Mouse (Mus musculus) ES-E14 (cell line): Measurements from ENCODE around the gene Sf3b3. TPM values are rescaled to one million over a fixed set of nuclear protein-coding genes. Genes with fewer than 3 reads are reported as not detected.

Experiments used
- DNase-seq: peaks from one replicate; pipeline ENCODE4 v3.0.0-alpha.2; 2013; ENCODE audit warnings: low read depth, low spot score
- H3K27ac ChIP-seq: 2 replicates; pipeline ENCODE4 v1.5.1; 2012; ENCODE audit warnings: low read depth, mild to moderate bottlenecking, low read length, moderate library complexity, mixed read lengths; ENCODE audit not compliant: poor library complexity, insufficient read depth, severe bottlenecking
- H3K36me3 ChIP-seq: 2 replicates; pipeline ENCODE4 v1.6.1; 2012; ENCODE audit warnings: mild to moderate bottlenecking, low read length, moderate library complexity, mixed read lengths; ENCODE audit not compliant: control insufficient read depth, poor library complexity, insufficient read depth, severe bottlenecking
- H3K4me1 ChIP-seq, 2 experiments: fragments of 150-350 bp in 1 of 2; sonication (generic) in 1 of 2; 2 replicates each; pipeline ENCODE4 v1.6.1; 2012; ENCODE audit warnings: low read length in 2 of 2, mild to moderate bottlenecking in 1 of 2, mixed read lengths in 1 of 2; ENCODE audit not compliant: control insufficient read depth in 2 of 2, insufficient read depth in 2 of 2, poor library complexity in 1 of 2
- H3K4me3 ChIP-seq, 2 experiments: fragments of 150-350 bp in 1 of 2; sonication (generic) in 1 of 2; 2 replicates each; pipeline ENCODE4 v1.5.1; 2012; ENCODE audit warnings: low read length in 2 of 2, low read depth in 1 of 2, mild to moderate bottlenecking in 1 of 2, mixed read lengths in 1 of 2; ENCODE audit not compliant: insufficient read depth in 1 of 2, poor library complexity in 1 of 2, severe bottlenecking in 1 of 2
- H3K9ac ChIP-seq: 2 replicates; pipeline ENCODE4 v1.6.1; 2012; ENCODE audit warnings: low read depth, mild to moderate bottlenecking, low read length, mixed read lengths; ENCODE audit not compliant: poor library complexity, insufficient read depth, severe bottlenecking
- H3K9me3 ChIP-seq: fragments of 150-350 bp; sonication (generic); 2 replicates; pipeline ENCODE4 v1.6.1; 2012; ENCODE audit warnings: low read depth, mild to moderate bottlenecking, low read length; ENCODE audit not compliant: control insufficient read depth, insufficient read depth
- CHD2 ChIP-seq: IDR thresholded peaks from 2 replicates; pipeline ENCODE4 v1.6.1; 2014; ENCODE audit warnings: mild to moderate bottlenecking, low read depth, low read length, inconsistent platforms
- HCFC1 ChIP-seq: IDR thresholded peaks from 2 replicates; pipeline ENCODE4 v1.6.1; 2012; ENCODE audit warnings: low read length, inconsistent platforms, borderline replicate concordance; ENCODE audit not compliant: insufficient read depth
- MAFK ChIP-seq: IDR thresholded peaks from 2 replicates; pipeline ENCODE4 v1.6.1; 2014; ENCODE audit warnings: mild to moderate bottlenecking, low read depth, low read length, inconsistent platforms; ENCODE audit not compliant: insufficient read depth
- ZC3H11A ChIP-seq: IDR thresholded peaks from 2 replicates; pipeline ENCODE4 v1.6.1; 2012; ENCODE audit warnings: low read depth, mild to moderate bottlenecking, inconsistent platforms, low read length, borderline replicate concordance
- ZNF384 ChIP-seq: IDR thresholded peaks from 2 replicates; pipeline ENCODE4 v1.6.1; 2012; ENCODE audit warnings: low read depth, low read length, inconsistent platforms
- in situ Hi-C, 2 experiments: fragments of 600-800 bp; cut with MboI; formaldehyde crosslinking; loops; one replicate each; pipeline ENCODE4 v1.15.1; 2025; ENCODE audit warnings: low sequenced_read_pairs in 2 of 2, inconsistent platforms in 1 of 2; ENCODE audit not compliant: unreplicated experiment in 2 of 2
- total RNA-seq: library from RNA; depleted of rRNA; stranded (reverse); fragments of 300-350 nt; gene quantifications from 2 replicates; pipeline ENCODE4 v1.2.3, GENCODE M21; 2012

Sf3b3 gene
- total RNA-seq, 1 experiment, result 210 TPM

- Histone ChIP-seq H3K4me1 (peaks cover 0 to 9% of the 10 kb centered on the region in 2 experiments; a peak in 2 of 4 replicates), H3K4me3 (no peak overlapping the region), H3K27ac (no peak overlapping the region; the same call in 1 of the 2 replicates), H3K9me3 (no peaks in the 10 kb centered on the region), H3K9ac (no peak overlapping the region), H3K36me3 (peaks cover 60% of the 10 kb centered on the region)
- TF ChIP-seq CHD2, result no peak
- TF ChIP-seq HCFC1, result no peak
- TF ChIP-seq ZNF384, result no peak
- no peak for TF ChIP-seq MAFK
- TF ChIP-seq ZC3H11A, result no peak
- no peak for DNase-seq
- in situ Hi-C loops, result loop anchor here in 1 of 2 experiments (10.0 kb wide), 1 partner anchor 474 kb away; no protein-coding TSS in a partner anchor
Measured at GRCm38 (mm10) chr8:110811116-110811515, 35.5 kb downstream of the Sf3b3 start.

GRCm38 (mm10) chr8:110810481-110811065, 36.0 kb downstream of the Sf3b3 start:
- Histone ChIP-seq H3K36me3 (peaks cover 55% of the 10 kb centered on the region), H3K9ac (no peak overlapping the region), H3K4me3 (no peak overlapping the region), H3K9me3 (no peaks in the 10 kb centered on the region), H3K4me1 (peaks cover 0 to 11% of the 10 kb centered on the region in 2 experiments; a peak in 2 of 4 replicates), H3K27ac (no peak overlapping the region)
- DNase-seq, result no peak
- in situ Hi-C loops, result loop anchor here in 1 of 2 experiments (10.0 kb wide), 1 partner anchor 474 kb away; no protein-coding TSS in a partner anchor
- TF ChIP-seq CHD2, result no peak
- no peak for TF ChIP-seq ZNF384
- TF ChIP-seq HCFC1, result no peak
- no peak for TF ChIP-seq MAFK
- no peak for TF ChIP-seq ZC3H11A

DNA sequence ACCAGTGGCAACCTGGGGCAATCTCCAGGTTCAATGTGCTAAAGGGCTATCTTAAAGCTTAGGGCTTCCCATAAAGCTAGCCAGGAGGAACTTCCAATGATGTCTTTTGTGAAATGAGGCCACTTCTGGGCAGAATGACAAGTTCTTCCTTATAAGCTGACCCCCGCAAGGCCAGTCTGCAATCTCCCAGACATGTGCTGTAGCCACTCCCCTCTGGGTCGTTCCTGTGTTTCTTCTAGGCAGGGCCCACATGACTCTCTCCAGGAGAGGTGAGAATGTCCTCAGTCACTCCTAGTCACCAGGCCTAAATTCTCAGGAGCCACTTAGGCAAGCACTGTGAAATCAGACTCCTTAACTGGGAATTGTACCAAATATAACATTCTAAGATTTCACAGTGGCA, 36.8 kb downstream of the Sf3b3 start:
- Histone ChIP-seq H3K4me1 (peaks cover 0 to 12% of the 10 kb centered on the region in 2 experiments; a peak in 2 of 4 replicates), H3K4me3 (no peak overlapping the region), H3K9me3 (no peaks in the 10 kb centered on the region), H3K36me3 (peaks cover 48% of the 10 kb centered on the region), H3K27ac (no peak overlapping the region), H3K9ac (no peak overlapping the region)
- DNase-seq, result no peak
- in situ Hi-C loops, result loop anchor here in 1 of 2 experiments (10.0 kb wide), 1 partner anchor 475 kb away; no protein-coding TSS in a partner anchor
- no peak for TF ChIP-seq ZNF384
- TF ChIP-seq ZC3H11A, result no peak
- no peak for TF ChIP-seq HCFC1
- no peak for TF ChIP-seq MAFK
- TF ChIP-seq CHD2, result no peak

DNA sequence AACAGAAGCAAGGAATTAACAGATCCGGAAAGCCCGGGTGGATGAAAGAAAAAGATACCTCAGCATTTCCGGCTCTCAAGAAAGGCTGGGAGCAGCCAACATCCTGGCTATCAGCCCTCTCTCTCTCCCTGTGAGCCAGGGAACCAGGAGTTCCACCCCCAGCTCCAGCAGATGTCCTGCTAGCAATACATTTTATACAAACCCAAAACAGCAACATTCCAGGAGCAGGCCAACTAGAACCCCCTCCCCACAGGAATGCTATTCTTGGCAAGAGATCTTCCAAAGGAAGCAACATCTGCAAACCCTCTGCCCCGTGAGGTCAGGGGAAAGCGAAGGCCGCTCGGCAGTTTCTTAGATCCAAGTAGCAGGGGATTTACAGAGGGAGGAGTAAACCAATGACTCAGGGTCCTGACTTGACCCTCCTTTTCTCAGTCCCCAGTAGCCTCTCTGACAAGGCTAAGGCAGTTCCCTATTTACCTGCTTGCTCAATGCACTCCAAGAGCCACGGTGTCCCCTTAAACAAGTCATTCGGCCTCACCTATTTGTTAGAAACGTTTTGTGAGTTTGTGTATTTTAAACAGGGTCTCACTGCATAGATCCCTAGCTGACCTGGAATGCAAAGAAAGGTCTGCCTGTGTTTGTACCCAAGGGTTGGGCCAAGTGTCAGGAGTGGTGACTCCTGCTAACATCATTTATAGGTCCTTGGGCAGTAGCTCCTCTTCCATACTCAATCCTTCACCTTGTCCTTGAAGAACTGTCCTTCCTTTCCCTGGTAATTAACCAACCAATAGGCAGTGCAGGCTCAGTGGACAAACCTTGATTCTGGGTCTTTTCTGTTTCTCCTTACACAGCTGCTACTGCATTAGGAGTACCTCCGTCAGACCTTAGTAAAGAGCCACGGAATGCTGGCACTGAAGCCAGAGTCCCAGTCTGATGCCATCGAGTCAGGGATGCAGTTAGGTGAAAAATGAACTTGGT, 37.8 kb downstream of the Sf3b3 start:
- in situ Hi-C loops, result no loop called here
- H3K9me3 ChIP-seq, result no peaks in the 10 kb centered on the region
- peaks cover 0 to 12% of the 10 kb centered on the region in 2 experiments; a peak in 2 of 4 replicates for H3K4me1 ChIP-seq
- H3K4me3 ChIP-seq, result no peak overlapping the region
- H3K27ac ChIP-seq, result peak overlapping the region; percentile 50; the same call in 1 of the 2 replicates
- H3K36me3 ChIP-seq, result peaks cover 39% of the 10 kb centered on the region
- no peak for TF ChIP-seq CHD2
- TF ChIP-seq ZC3H11A, result no peak
- TF ChIP-seq ZNF384, result no peak
- peak; percentile 63 for TF ChIP-seq MAFK
- TF ChIP-seq HCFC1, result no peak
- H3K9ac ChIP-seq, result no peak overlapping the region
- no peak for DNase-seq
